Mouse (Mus musculus): Measurements from ENCODE around the gene Phf2. TPM values are rescaled to one million over a fixed set of nuclear protein-coding genes. Genes with fewer than 3 reads are reported as not detected.

Phf2 gene
- total and polyA plus RNA-seq, 3 experiments: 12.9 to 33.9 (median 30.0) TPM

- TF ChIP-seq CTCF (IDR thresholded peaks at IDR 0.05): no peak
- TF ChIP-seq POLR2A (IDR thresholded peaks at IDR 0.05; ENCODE audit: insufficient read depth, low read depth, low read length): no peak
- TF ChIP-seq EP300 (IDR thresholded peaks at IDR 0.05; ENCODE audit: insufficient read depth, low read depth, low read length): no peak
- 80% methylated on average over 11 of the region's 11 CpGs for WGBS
Measured at GRCm38 (mm10) chr13:48768109-48768508, 102.8 kb downstream of the Phf2 start.

GRCm38 (mm10) chr13:48763701-48764245 lies 107.1 kb downstream of the Phf2 start:
- intact Hi-C loops (cut with DNase I): no loop called here
- H3K9ac ChIP-seq (ENCODE audit: low read depth, low read length): no peak overlapping the region
- H3K27me3 ChIP-seq (ENCODE audit: control insufficient read depth, insufficient read depth, low read length): no peaks in the 10 kb centered on the region
- no peak overlapping the region for H3K27ac ChIP-seq
- no peaks in the 10 kb centered on the region for H3K36me3 ChIP-seq (ENCODE audit: control insufficient read depth, insufficient read depth, low read length)
- no peaks in the 10 kb centered on the region for H3K4me1 ChIP-seq (ENCODE audit: control insufficient read depth, insufficient read depth, low read length)
- no peak for TF ChIP-seq EP300 (IDR thresholded peaks at IDR 0.05; ENCODE audit: insufficient read depth, low read depth, low read length)
- TF ChIP-seq CTCF (IDR thresholded peaks at IDR 0.05): no peak
- no peak for TF ChIP-seq POLR2A (IDR thresholded peaks at IDR 0.05; ENCODE audit: insufficient read depth, low read depth, low read length)
- H3K79me2 ChIP-seq (replicated peaks; ENCODE audit: control insufficient read depth, insufficient read depth, low read length): no peaks in the 10 kb centered on the region
- DNase-seq: no peak
- 55% methylated on average over 11 of the region's 11 CpGs for WGBS
- H3K4me3 ChIP-seq: no peak overlapping the region

More at GRCm38 (mm10) chr13:48768109-48768508, 102.8 kb downstream of the Phf2 start:
- Histone ChIP-seq H3K79me2 (replicated peaks; ENCODE audit: control insufficient read depth, insufficient read depth, low read length) (no peaks in the 10 kb centered on the region), H3K4me1 (ENCODE audit: control insufficient read depth, insufficient read depth, low read length) (no peaks in the 10 kb centered on the region), H3K27ac (no peak overlapping the region), H3K9ac (ENCODE audit: low read depth, low read length) (no peak overlapping the region), H3K4me3 (no peak overlapping the region), H3K36me3 (ENCODE audit: control insufficient read depth, insufficient read depth, low read length) (no peaks in the 10 kb centered on the region), H3K27me3 (ENCODE audit: control insufficient read depth, insufficient read depth, low read length) (no peaks in the 10 kb centered on the region)
- no peak for DNase-seq
- intact Hi-C loops (cut with DNase I): no loop called here

- no peaks in the 10 kb centered on the region for H3K36me3 ChIP-seq (ENCODE audit: control insufficient read depth, insufficient read depth, low read length)
- no peak overlapping the region for H3K9ac ChIP-seq (ENCODE audit: low read depth, low read length)
- intact Hi-C loops (cut with DNase I): no loop called here
- WGBS: 86% methylated on average over 8 of the region's 8 CpGs
- H3K27me3 ChIP-seq (ENCODE audit: control insufficient read depth, insufficient read depth, low read length): no peaks in the 10 kb centered on the region
- H3K4me3 ChIP-seq: no peak overlapping the region
- no peaks in the 10 kb centered on the region for H3K4me1 ChIP-seq (ENCODE audit: control insufficient read depth, insufficient read depth, low read length)
- H3K79me2 ChIP-seq (replicated peaks; ENCODE audit: control insufficient read depth, insufficient read depth, low read length): no peaks in the 10 kb centered on the region
- TF ChIP-seq EP300 (IDR thresholded peaks at IDR 0.05; ENCODE audit: insufficient read depth, low read depth, low read length) (no peak), POLR2A (IDR thresholded peaks at IDR 0.05; ENCODE audit: insufficient read depth, low read depth, low read length) (no peak), CTCF (IDR thresholded peaks at IDR 0.05) (no peak)
- no peak overlapping the region for H3K27ac ChIP-seq
- DNase-seq: no peak
Measured at GRCm38 (mm10) chr13:48760855-48761436, 110.0 kb downstream of the Phf2 start.

- Histone ChIP-seq H3K9ac (ENCODE audit: low read depth, low read length) (no peak overlapping the region), H3K4me1 (ENCODE audit: control insufficient read depth, insufficient read depth, low read length) (no peaks in the 10 kb centered on the region), H3K36me3 (ENCODE audit: control insufficient read depth, insufficient read depth, low read length) (no peaks in the 10 kb centered on the region), H3K79me2 (replicated peaks; ENCODE audit: control insufficient read depth, insufficient read depth, low read length) (no peaks in the 10 kb centered on the region), H3K4me3 (no peak overlapping the region), H3K27ac (no peak overlapping the region), H3K27me3 (ENCODE audit: control insufficient read depth, insufficient read depth, low read length) (no peaks in the 10 kb centered on the region)
- DNase-seq: no peak
- WGBS: 52% methylated on average over 15 of the region's 15 CpGs
- TF ChIP-seq POLR2A (IDR thresholded peaks at IDR 0.05; ENCODE audit: insufficient read depth, low read depth, low read length): no peak
- no peak for TF ChIP-seq EP300 (IDR thresholded peaks at IDR 0.05; ENCODE audit: insufficient read depth, low read depth, low read length)
- TF ChIP-seq CTCF (IDR thresholded peaks at IDR 0.05): no peak
- intact Hi-C loops (cut with DNase I): no loop called here
Measured at GRCm38 (mm10) chr13:48756769-48757168, 114.2 kb downstream of the Phf2 start.

Other genes starting within 250 kb of the Phf2 start
- 1 to 10 TPM; 4.6 to 5.6 TPM for gene Ptpdc1, start 245.5 kb downstream of the Phf2 start, total RNA-seq (2021)
- 1.7 and 3.2 TPM in 2 replicates for gene Ptpdc1, start 245.5 kb downstream of the Phf2 start, polyA plus RNA-seq (2012; rRNA removed)
- gene Barx1, start 208.1 kb downstream of the Phf2 start, total RNA-seq (2021): not detected
- gene Barx1, start 208.1 kb downstream of the Phf2 start, polyA plus RNA-seq (2012; rRNA removed): 0.14 TPM in 1 of 2 replicates, not detected in the other
- 100 to 1,000 TPM; 102 to 106 TPM for gene Fam120a, start 96.9 kb upstream of the Phf2 start, total RNA-seq (2021)
- gene Fam120a, start 96.9 kb upstream of the Phf2 start, polyA plus RNA-seq (2012; rRNA removed): 47.5 and 72.2 TPM in 2 replicates